ENCODE assay signal across 8 mouse cellular contexts in the genomic region with DNA sequence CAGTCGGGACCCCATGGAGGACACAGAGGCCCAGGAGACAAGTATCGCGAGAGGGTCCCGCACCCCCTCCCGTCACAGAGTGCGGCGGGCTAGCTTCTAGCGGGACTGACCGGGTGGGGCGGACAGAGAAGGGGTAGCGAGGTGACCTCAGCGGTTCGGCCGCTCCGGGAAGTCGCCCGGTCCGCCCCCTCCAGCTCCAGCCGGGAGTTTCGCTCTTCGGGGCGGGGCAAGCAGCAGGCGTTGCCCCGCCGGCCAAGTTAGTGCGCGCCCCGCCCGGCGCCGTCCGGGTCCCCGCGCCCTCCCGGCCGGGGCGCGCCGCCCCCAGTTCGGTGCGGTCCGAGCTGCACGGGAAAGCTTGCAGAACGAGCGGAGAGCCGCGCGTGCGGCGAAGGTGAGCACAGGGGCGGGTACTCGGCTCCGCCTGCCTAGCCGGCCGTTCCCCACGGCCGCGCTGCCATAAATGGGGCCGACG. TPM values are rescaled to one million over a fixed set of nuclear protein-coding genes. Genes with fewer than 3 reads are reported as not detected.
DNase-seq lines count a peak whose midpoint lies in the region; ATAC-seq lines count a peak whose summit lies in the region.

A gene (plus strand): TSS at position 274 of the 472 bp plus-strand sequence.

- peaks cover 49% of the 10 kb centered on the region for H3K27me3 ChIP-seq in embryonic facial prominence, embryonic 14.5 days (replicated peaks; ENCODE audit: control insufficient read depth, insufficient read depth, low read length)
- H3K27me3 ChIP-seq in heart, embryonic 16.5 days (ENCODE audit: control insufficient read depth, insufficient read depth, low read length) = peaks cover 12% of the 10 kb centered on the region
- peaks cover 9% of the 10 kb centered on the region; the same call in 1 of the 2 replicates for H3K27me3 ChIP-seq in stomach, embryonic 15.5 days (replicated peaks)

- peak within 1 kb of the TSS; percentile 96 for H3K4me2 ChIP-seq in embryonic facial prominence, embryonic 14.5 days (ENCODE audit: low read depth, low read length)
- peak within 1 kb of the TSS; percentile 76 for H3K4me2 ChIP-seq in heart, embryonic 16.5 days (ENCODE audit: low read depth, low read length)
- peak within 1 kb of the TSS; percentile 92 for H3K4me2 ChIP-seq in stomach, embryonic 15.5 days

- ATAC-seq in embryonic facial prominence, embryonic 14.5 days (ENCODE audit: low read depth) = peak; percentile 26; the same call in 1 of the 2 replicates
- peak; percentile 25 for ATAC-seq in heart, embryonic 16.5 days (replicated peaks; ENCODE audit: extremely low read depth, insufficient read depth, low FRiP score)
- peak; percentile 34 for ATAC-seq in stomach, embryonic 15.5 days (ENCODE audit: insufficient read depth, low FRiP score, low read depth)

- H3K4me3 ChIP-seq in embryonic facial prominence, embryonic 14.5 days (ENCODE audit: low read depth, low read length) = peak within 1 kb of the TSS; percentile 72
- peak within 1 kb of the TSS; percentile 61 for H3K4me3 ChIP-seq in heart, embryonic 16.5 days (ENCODE audit: low read length)
- H3K4me3 ChIP-seq in macrophage (ENCODE audit: inconsistent target) = peak within 1 kb of the TSS; percentile 22; the same call in 1 of the 2 replicates
- peak within 1 kb of the TSS; percentile 65 for H3K4me3 ChIP-seq in stomach, embryonic 15.5 days (replicated peaks)

- peak; percentile 53 to 61 for DNase-seq in cerebellum, postnatal 10 days
- DNase-seq in cerebellum, postnatal 36 days = no peak
- DNase-seq in embryonic facial prominence, embryonic 14.5 days (ENCODE audit: low spot score) = peak; percentile 42
- peak; percentile 81 for DNase-seq in kidney, postnatal 14 days
- no peak for DNase-seq in cerebellum, postnatal 14 days

- 0% methylated on average over 33 of the region's 60 CpGs for WGBS in embryonic facial prominence, embryonic 14.5 days
- under 1% methylated on average over 52 of the region's 60 CpGs for WGBS in heart, embryonic 16.5 days
- WGBS in macrophage (ENCODE audit: missing documents) = 1% methylated on average over 59 of the region's 60 CpGs
- WGBS in stomach, embryonic 15.5 days = under 1% methylated on average over 50 of the region's 60 CpGs

- H3K27ac ChIP-seq in embryonic facial prominence, embryonic 14.5 days (replicated peaks; ENCODE audit: low read depth, low read length) = peak within 1 kb of the TSS; percentile 65
- peak within 1 kb of the TSS; percentile 83 for H3K27ac ChIP-seq in heart, embryonic 16.5 days (ENCODE audit: low read length)
- no peak within 1 kb of the TSS for H3K27ac ChIP-seq in macrophage
- peak within 1 kb of the TSS; percentile 96 for H3K27ac ChIP-seq in stomach, embryonic 15.5 days

- no peaks in the 10 kb centered on the region for H3K36me3 ChIP-seq in embryonic facial prominence, embryonic 14.5 days (ENCODE audit: control insufficient read depth, insufficient read depth, low read length)
- H3K36me3 ChIP-seq in heart, embryonic 16.5 days (ENCODE audit: control insufficient read depth, insufficient read depth) = no peaks in the 10 kb centered on the region
- no peaks in the 10 kb centered on the region for H3K36me3 ChIP-seq in macrophage (ENCODE audit: inconsistent target)
- H3K36me3 ChIP-seq in stomach, embryonic 15.5 days = no peaks in the 10 kb centered on the region

- H3K9ac ChIP-seq in embryonic facial prominence, embryonic 14.5 days (ENCODE audit: low read depth, low read length) = peak within 1 kb of the TSS; percentile 64
- peak within 1 kb of the TSS; percentile 83 for H3K9ac ChIP-seq in heart, embryonic 16.5 days (ENCODE audit: low read length)
- H3K9ac ChIP-seq in stomach, embryonic 15.5 days = peak within 1 kb of the TSS; percentile 59

- no peaks in the 10 kb centered on the region for H3K79me2 ChIP-seq in macrophage (ENCODE audit: inconsistent target)

- peaks cover 12% of the 10 kb centered on the region for H3K4me1 ChIP-seq in embryonic facial prominence, embryonic 14.5 days (ENCODE audit: control insufficient read depth, insufficient read depth, low read length)
- H3K4me1 ChIP-seq in heart, embryonic 16.5 days (ENCODE audit: control insufficient read depth, insufficient read depth, low read length) = peaks cover 23% of the 10 kb centered on the region
- H3K4me1 ChIP-seq in stomach, embryonic 15.5 days = peaks cover 44% of the 10 kb centered on the region

- H3K9me3 ChIP-seq in embryonic facial prominence, embryonic 14.5 days (ENCODE audit: control insufficient read depth, low read length) = no peaks in the 10 kb centered on the region
- no peaks in the 10 kb centered on the region for H3K9me3 ChIP-seq in heart, embryonic 16.5 days (replicated peaks; ENCODE audit: control insufficient read depth, low read length)
- no peaks in the 10 kb centered on the region for H3K9me3 ChIP-seq in stomach, embryonic 15.5 days

RNA-seq across cellular contexts. Expression of the gene that starts here (rescaled TPM):
- 3.7 and 3.8 TPM in 2 replicates for polyA plus RNA-seq in embryonic facial prominence, embryonic 14.5 days (2014; fragmentation: Nextera tagmentation; extraction: Ambion mirVana)
- polyA plus RNA-seq in heart, embryonic 16.5 days (2015; fragmentation: Nextera tagmentation; extraction: Ambion mirVana) = 4.9 and 6.9 TPM in 2 replicates
- total RNA-seq in macrophage (2018; cell fraction: chromatin; rRNA removed) = 1 to 10 TPM in 19 of 26 experiments, under 1 TPM in 6, not detected in 1; 0.33 to 9.8 (median 1.9) TPM
- 10 to 100 TPM in 1 of 26 experiments, 1 to 10 TPM in 25; 1.1 to 13.8 (median 3.6) TPM for total RNA-seq in macrophage (2018; cell fraction: cytosol; rRNA removed)
- 10 to 100 TPM in 2 of 26 experiments, 1 to 10 TPM in 24; 1.0 to 13.1 (median 3.1) TPM for total RNA-seq in macrophage (2018; cell fraction: nucleus; rRNA removed)
- 3.2 to 4.7 TPM (median 3.5 TPM) in 3 replicates for polyA plus RNA-seq in macrophage (2018)
- 9.3 and 10.8 TPM in 2 replicates for polyA plus RNA-seq in stomach, embryonic 15.5 days (2015; fragmentation: Nextera tagmentation; extraction: Ambion mirVana)

Comparison
In these comparisons a context has a peak if more than half of its experiments do, and no peak if none do; other contexts are left out.
1. DNase-seq: peak in cerebellum, postnatal 10 days (2 of 2), embryonic facial prominence, embryonic 14.5 days (single experiment) and kidney, postnatal 14 days (single experiment); none in cerebellum, postnatal 36 days (0 of 2) and cerebellum, postnatal 14 days (0 of 2).
2. H3K4me3 ChIP-seq: peak in every context shown above with its lines; median percentile 72 in embryonic facial prominence, embryonic 14.5 days; 65 in stomach, embryonic 15.5 days; 61 in heart, embryonic 16.5 days; 22 in macrophage.
3. Peak in every context shown above with its lines, with median percentiles within 50 percentile points of each other: ATAC-seq, H3K4me2 ChIP-seq and H3K9ac ChIP-seq.